Mouse (Mus musculus) B cell, adult 62 days (primary cell): ENCODE measurements around the gene Atxn1. TPM values are rescaled to one million over a fixed set of nuclear protein-coding genes. Genes with fewer than 3 reads are reported as not detected.

Experiments used
- total RNA-seq: library from RNA; stranded (reverse); gene quantifications from 4 replicates; pipeline ENCODE4 v1.2.4, GENCODE M21; 2023

The Atxn1 gene
- 38.2 to 59.3 TPM (median 44.0 TPM) in 4 replicates for total RNA-seq

GRCm38 (mm10) chr13:45964853-45965593 is at the start of gene Atxn1:
Gene Atxn1, minus strand, starts transcription at chr13:45965008.

GRCm38 (mm10) chr13:45507274-45508229 is 457.3 kb downstream of the Atxn1 start, which contains the start of gene Gmpr:
Gene Gmpr, plus strand, starts transcription at chr13:45507444.

